Mouse (Mus musculus) intestine, embryonic 15.5 days (tissue): ENCODE data around the gene Frmd4b. TPM values are rescaled to one million over a fixed set of nuclear protein-coding genes. Genes with fewer than 3 reads are reported as not detected.
"Not testable (repeated sequence)": the region's sequence is repeated elsewhere in the genome, so short reads cannot be mapped to it uniquely, and the experiment has no call there.

ENCODE experiments used
- ATAC-seq: fragments of 200-750 bp; cut with Nextera tagmentation; 2 replicates; pipeline ENCODE4 v1.8.0; 2017; ENCODE audit warnings: moderate TSS enrichment, moderate library complexity
- H3K27ac ChIP-seq: fragments of 300-500 bp; sonication (generic); 2 replicates; pipeline ENCODE4 v1.5.1; 2015; ENCODE audit warnings: mild to moderate bottlenecking, inconsistent platforms
- H3K27me3 ChIP-seq: fragments of 300-500 bp; sonication (generic); replicated peaks from 2 replicates; pipeline ENCODE4 v1.6.1; 2015; ENCODE audit warnings: inconsistent platforms
- H3K36me3 ChIP-seq: fragments of 300-500 bp; sonication (generic); 2 replicates; pipeline ENCODE4 v1.6.1; 2015; ENCODE audit warnings: inconsistent platforms
- H3K4me1 ChIP-seq: fragments of 300-500 bp; sonication (generic); replicated peaks from 2 replicates; pipeline ENCODE4 v1.6.1; 2015; ENCODE audit warnings: inconsistent platforms
- H3K4me2 ChIP-seq: fragments of 300-500 bp; sonication (generic); replicated peaks from 2 replicates; pipeline ENCODE4 v1.6.1; 2015; ENCODE audit warnings: mild to moderate bottlenecking, inconsistent platforms
- H3K4me3 ChIP-seq: fragments of 300-500 bp; sonication (generic); replicated peaks from 2 replicates; pipeline ENCODE4 v1.5.1; 2015; ENCODE audit warnings: inconsistent platforms
- H3K9ac ChIP-seq: fragments of 300-500 bp; sonication (generic); 2 replicates; pipeline ENCODE4 v1.6.1; 2015; ENCODE audit warnings: inconsistent platforms
- H3K9me3 ChIP-seq: fragments of 300-500 bp; sonication (generic); 2 replicates; pipeline ENCODE4 v1.6.1; 2016; ENCODE audit warnings: inconsistent platforms
- WGBS: fragments of 180-500 bp; shearing (Covaris S2); methylation state at CpG from one replicate; pipeline ENCODE4 v1.1.7; 2015; 5-methylcytosine and 5-hydroxymethylcytosine counted together
- polyA plus RNA-seq: library from polyadenylated mRNA; unstranded; fragments of >200 nt; fragmentation: Nextera tagmentation; extraction: Ambion mirVana; gene quantifications from 2 replicates; pipeline ENCODE4 v1.2.1, GENCODE M21; 2015

The Frmd4b gene
- polyA plus RNA-seq, 1 experiment from 2014 or later: 11.1 TPM

DNA sequence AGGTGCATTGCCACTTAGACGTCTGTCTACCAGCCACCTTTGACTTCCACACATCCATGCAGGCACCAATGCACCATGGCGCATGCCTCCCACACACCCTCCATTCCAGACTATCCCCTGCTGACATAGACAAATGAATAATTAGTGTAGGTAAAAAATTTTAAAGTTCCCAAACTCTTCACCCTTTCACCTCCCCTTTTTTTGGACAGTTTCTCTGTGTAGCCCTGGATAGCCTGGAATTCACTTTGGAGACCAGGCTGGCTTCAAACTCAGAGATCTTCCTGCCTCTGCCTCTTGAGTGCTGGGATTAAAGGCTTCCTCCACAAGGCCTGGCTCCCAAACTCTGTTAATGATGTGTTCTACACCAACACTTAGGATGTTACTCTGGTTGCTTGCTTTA lies 253.5 kb downstream of the Frmd4b start:
- no peak overlapping the region for H3K27ac ChIP-seq
- ATAC-seq: no peak
- H3K9me3 ChIP-seq: no peaks in the 10 kb centered on the region
- H3K36me3 ChIP-seq: no peaks in the 10 kb centered on the region
- no peak overlapping the region for H3K9ac ChIP-seq
- no peak overlapping the region for H3K4me2 ChIP-seq
- no peaks in the 10 kb centered on the region for H3K4me1 ChIP-seq
- H3K27me3 ChIP-seq: no peaks in the 10 kb centered on the region
- 90% methylated on average over 2 of the region's 2 CpGs for WGBS
- no peak overlapping the region for H3K4me3 ChIP-seq

- ATAC-seq, H3K27me3 ChIP-seq, H3K9me3 ChIP-seq, H3K4me3 ChIP-seq, H3K4me1 ChIP-seq, H3K36me3 ChIP-seq, H3K4me2 ChIP-seq, H3K27ac ChIP-seq, H3K9ac ChIP-seq: not testable (repeated sequence)
- WGBS: 87% methylated on average over 4 of the region's 4 CpGs
Measured at GRCm38 (mm10) chr6:97357606-97358005, 259.7 kb downstream of the Frmd4b start.

DNA sequence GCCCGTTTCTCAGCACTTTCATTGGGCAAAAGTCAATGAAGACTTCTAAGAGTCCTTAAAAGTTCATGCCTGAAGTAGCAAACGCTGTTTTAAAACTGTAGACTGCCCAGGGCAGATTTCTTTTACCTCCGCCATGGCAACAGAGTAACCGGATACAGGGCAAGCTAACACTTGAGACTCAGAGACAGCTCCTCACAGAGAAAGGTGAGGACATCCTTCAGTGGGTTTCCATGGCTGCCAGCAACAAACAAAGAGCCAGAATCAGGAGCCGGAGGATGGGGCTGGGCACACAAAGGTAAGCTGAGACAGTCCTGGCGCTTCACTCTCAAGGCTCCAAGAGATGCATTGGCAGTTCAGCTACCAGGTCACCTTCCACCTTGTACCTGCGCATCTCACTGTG lies 260.7 kb downstream of the Frmd4b start:
- no peaks in the 10 kb centered on the region for H3K9me3 ChIP-seq
- no peak overlapping the region for H3K27ac ChIP-seq
- H3K4me1 ChIP-seq: peaks cover 13% of the 10 kb centered on the region; the same call in 1 of the 2 replicates
- H3K4me3 ChIP-seq: no peak overlapping the region
- no peak for ATAC-seq
- no peaks in the 10 kb centered on the region for H3K36me3 ChIP-seq
- H3K27me3 ChIP-seq: no peaks in the 10 kb centered on the region
- H3K9ac ChIP-seq: no peak overlapping the region
- no peak overlapping the region for H3K4me2 ChIP-seq
- WGBS: 59% methylated on average over 7 of the region's 7 CpGs

DNA sequence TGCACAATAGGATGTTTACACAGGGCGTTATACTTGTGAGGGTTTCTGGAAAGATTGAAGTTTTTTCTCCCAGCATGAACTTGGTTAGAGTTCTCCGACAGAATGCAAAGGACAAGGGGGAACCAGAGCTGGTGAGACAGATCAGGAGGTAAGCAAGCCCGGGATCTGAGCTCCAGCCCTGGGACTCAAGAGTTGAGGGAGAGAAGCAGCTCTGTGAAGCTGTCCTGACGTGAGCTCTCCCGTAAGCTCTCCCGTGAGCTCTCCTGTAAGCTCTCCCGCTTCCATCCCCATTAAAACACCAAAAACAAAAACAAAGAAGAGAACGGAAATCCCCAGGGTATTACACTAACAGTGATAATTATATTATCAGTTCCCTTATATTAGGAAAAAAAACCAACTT lies 262.2 kb downstream of the Frmd4b start:
- H3K4me2 ChIP-seq: peak overlapping the region; percentile 44
- peaks cover 16% of the 10 kb centered on the region; the same call in 1 of the 2 replicates for H3K4me1 ChIP-seq
- WGBS: 18% methylated on average over 8 of the region's 8 CpGs
- no peaks in the 10 kb centered on the region for H3K9me3 ChIP-seq
- H3K27me3 ChIP-seq: no peaks in the 10 kb centered on the region
- ATAC-seq: 0 out of 2 replicates have a peak, but pooled peaks have one; percentile 13
- H3K9ac ChIP-seq: no peak overlapping the region
- H3K4me3 ChIP-seq: no peak overlapping the region
- no peaks in the 10 kb centered on the region for H3K36me3 ChIP-seq
- H3K27ac ChIP-seq: no peak overlapping the region

DNA sequence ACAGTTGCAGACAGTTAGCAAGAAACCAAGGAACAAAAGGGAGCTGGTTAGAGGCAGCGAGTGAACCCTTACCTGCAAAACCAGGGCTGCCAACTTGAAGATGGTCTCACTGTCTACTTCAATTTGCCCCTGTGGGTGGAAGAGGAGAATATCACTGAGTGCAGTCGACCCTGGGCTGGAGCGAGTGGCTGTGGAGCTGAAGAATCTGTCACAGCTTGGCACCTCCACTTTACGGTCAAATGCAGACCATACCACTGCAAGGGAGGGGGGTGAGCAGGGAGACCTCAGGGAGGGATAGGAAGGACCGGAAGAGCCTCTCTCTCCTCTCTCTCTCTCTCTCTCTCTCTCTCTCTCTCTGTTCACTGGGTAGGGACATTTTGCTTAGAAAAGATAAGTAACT lies 263.4 kb downstream of the Frmd4b start:
- peak overlapping the region; percentile 21; the same call in 1 of the 2 replicates for H3K9ac ChIP-seq
- WGBS: 15% methylated on average over 5 of the region's 5 CpGs
- H3K27ac ChIP-seq: peak overlapping the region; percentile 54; the same call in 1 of the 2 replicates
- H3K9me3 ChIP-seq: no peaks in the 10 kb centered on the region
- peak overlapping the region; percentile 44 for H3K4me2 ChIP-seq
- H3K4me3 ChIP-seq: peak overlapping the region; percentile 25
- H3K27me3 ChIP-seq: no peaks in the 10 kb centered on the region
- H3K36me3 ChIP-seq: no peaks in the 10 kb centered on the region
- peak; percentile 76 for ATAC-seq
- H3K4me1 ChIP-seq: peaks cover 23% of the 10 kb centered on the region

GRCm38 (mm10) chr6:97353371-97353770 lies 264.0 kb downstream of the Frmd4b start:
- H3K36me3 ChIP-seq: no peaks in the 10 kb centered on the region
- WGBS: 24% methylated on average over 6 of the region's 6 CpGs
- no peaks in the 10 kb centered on the region for H3K27me3 ChIP-seq
- H3K27ac ChIP-seq: peak overlapping the region; percentile 54; the same call in 1 of the 2 replicates
- no peak overlapping the region for H3K9ac ChIP-seq
- no peaks in the 10 kb centered on the region for H3K9me3 ChIP-seq
- peak overlapping the region; percentile 25 for H3K4me3 ChIP-seq
- H3K4me2 ChIP-seq: peak overlapping the region; percentile 44
- peaks cover 23% of the 10 kb centered on the region for H3K4me1 ChIP-seq
- no peak for ATAC-seq

DNA sequence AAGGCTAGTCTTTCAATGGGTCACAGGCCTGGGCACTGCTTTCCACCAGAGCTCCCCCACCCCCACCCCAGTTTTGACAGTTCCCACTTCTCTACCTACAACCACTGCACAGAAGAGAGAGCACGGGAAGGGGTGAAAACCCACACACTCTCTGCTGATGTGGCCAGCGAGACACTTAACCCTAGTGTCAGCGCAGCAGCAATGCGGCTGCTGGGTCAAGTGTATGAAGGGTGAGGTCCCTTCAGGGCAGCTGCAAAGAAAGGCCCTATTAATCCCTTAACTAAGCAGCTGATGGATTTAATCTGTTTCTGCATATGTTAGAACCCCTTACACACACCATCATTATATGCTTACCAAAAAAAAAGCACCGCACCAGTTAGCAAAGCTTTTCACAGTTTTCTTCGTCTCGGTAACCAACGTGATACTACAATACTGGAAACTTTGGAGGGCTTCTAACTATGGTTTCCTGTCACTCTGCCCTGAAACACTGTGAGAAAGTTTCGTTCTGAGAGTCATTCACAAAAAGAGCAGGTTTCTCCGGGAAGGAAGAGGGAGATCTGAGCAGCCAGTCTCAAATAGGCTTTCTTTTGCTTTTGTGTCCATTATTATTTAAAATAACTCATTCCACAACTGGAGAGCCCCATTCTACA lies 264.7 kb downstream of the Frmd4b start:
- ATAC-seq: no peak
- Histone ChIP-seq H3K36me3 (no peaks in the 10 kb centered on the region), H3K9ac (no peak overlapping the region), H3K27me3 (no peaks in the 10 kb centered on the region), H3K9me3 (no peaks in the 10 kb centered on the region), H3K4me3 (no peak overlapping the region), H3K4me2 (peak overlapping the region; percentile 30), H3K4me1 (peaks cover 23% of the 10 kb centered on the region), H3K27ac (no peak overlapping the region)
- WGBS: 38% methylated on average over 10 of the region's 10 CpGs

GRCm38 (mm10) chr6:97349355-97350138 lies 267.8 kb downstream of the Frmd4b start:
- H3K27ac ChIP-seq: no peak overlapping the region
- 27% methylated on average over 8 of the region's 8 CpGs for WGBS
- H3K9me3 ChIP-seq: no peaks in the 10 kb centered on the region
- ATAC-seq: no peak
- H3K9ac ChIP-seq: no peak overlapping the region
- H3K27me3 ChIP-seq: no peaks in the 10 kb centered on the region
- H3K4me3 ChIP-seq: no peak overlapping the region
- H3K4me1 ChIP-seq: peaks cover 20% of the 10 kb centered on the region
- H3K4me2 ChIP-seq: no peak overlapping the region
- no peaks in the 10 kb centered on the region for H3K36me3 ChIP-seq

- Histone ChIP-seq H3K27ac (peak overlapping the region; percentile 72), H3K4me3 (no peak overlapping the region), H3K36me3 (no peaks in the 10 kb centered on the region), H3K9ac (no peak overlapping the region), H3K27me3 (no peaks in the 10 kb centered on the region), H3K9me3 (no peaks in the 10 kb centered on the region), H3K4me1 (peaks cover 15% of the 10 kb centered on the region), H3K4me2 (no peak overlapping the region)
- WGBS: 65% methylated on average over 1 of the region's 1 CpGs
- peak; percentile 80 for ATAC-seq
Measured at GRCm38 (mm10) chr6:97346932-97347331, 270.4 kb downstream of the Frmd4b start.

DNA sequence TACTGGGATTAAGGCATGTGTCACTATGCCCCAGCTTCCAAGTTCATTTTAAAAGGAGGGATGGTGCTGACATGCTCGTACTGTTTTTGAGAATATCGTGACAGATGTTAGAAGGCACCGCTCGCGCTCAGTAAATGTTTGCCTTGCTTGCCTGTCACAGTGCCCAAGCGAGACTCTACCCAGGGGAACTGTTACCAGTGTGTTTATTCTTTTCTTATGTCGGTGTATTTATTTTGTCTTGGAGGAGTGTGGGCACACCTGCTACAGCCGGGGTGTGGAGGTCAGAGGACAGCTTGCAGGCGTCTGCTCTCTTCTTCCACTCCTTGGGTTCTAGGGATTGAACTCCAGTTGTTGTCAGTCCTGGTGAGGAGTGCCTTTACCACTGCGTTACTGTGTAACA lies 270.8 kb downstream of the Frmd4b start:
- peak; percentile 39 for ATAC-seq
- 40% methylated on average over 10 of the region's 10 CpGs for WGBS
- peaks cover 12% of the 10 kb centered on the region; the same call in 1 of the 2 replicates for H3K4me1 ChIP-seq
- H3K9me3 ChIP-seq: no peaks in the 10 kb centered on the region
- no peak overlapping the region for H3K4me2 ChIP-seq
- H3K27ac ChIP-seq: peak overlapping the region; percentile 72
- no peaks in the 10 kb centered on the region for H3K36me3 ChIP-seq
- H3K27me3 ChIP-seq: no peaks in the 10 kb centered on the region
- no peak overlapping the region for H3K9ac ChIP-seq
- no peak overlapping the region for H3K4me3 ChIP-seq

GRCm38 (mm10) chr6:97345921-97346320 lies 271.4 kb downstream of the Frmd4b start:
- no peaks in the 10 kb centered on the region for H3K9me3 ChIP-seq
- H3K27me3 ChIP-seq: no peaks in the 10 kb centered on the region
- WGBS: 90% methylated on average over 2 of the region's 2 CpGs
- H3K4me1 ChIP-seq: peaks cover 10% of the 10 kb centered on the region; the same call in 1 of the 2 replicates
- H3K27ac ChIP-seq: no peak overlapping the region
- ATAC-seq: no peak
- H3K4me2 ChIP-seq: no peak overlapping the region
- H3K36me3 ChIP-seq: no peaks in the 10 kb centered on the region
- H3K4me3 ChIP-seq: no peak overlapping the region
- no peak overlapping the region for H3K9ac ChIP-seq

DNA sequence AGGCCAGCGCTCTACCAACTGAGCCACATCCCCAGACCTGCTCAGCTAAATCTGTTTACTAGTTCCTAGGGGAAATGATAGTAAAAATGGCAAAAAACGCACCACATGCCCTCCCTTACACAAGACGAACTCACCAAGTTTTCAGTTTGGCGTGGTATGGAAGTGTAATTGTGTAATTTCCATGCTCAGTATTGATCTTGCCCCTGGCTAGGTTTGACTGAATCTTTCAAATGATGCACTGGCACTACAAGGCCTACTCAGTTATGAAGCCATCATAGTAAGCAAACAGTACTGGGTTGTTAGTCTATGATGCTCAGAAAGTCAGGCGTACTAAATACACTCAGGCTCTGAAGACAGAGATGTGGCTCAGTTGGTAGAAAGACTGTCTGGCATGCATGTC lies 275.2 kb downstream of the Frmd4b start:
- Histone ChIP-seq H3K27me3 (no peaks in the 10 kb centered on the region), H3K9me3 (no peaks in the 10 kb centered on the region), H3K4me1 (0 out of 2 replicates have a peak, but pooled peaks cover 8% of the 10 kb centered on the region), H3K4me3 (no peak overlapping the region), H3K9ac (no peak overlapping the region), H3K4me2 (no peak overlapping the region; the same call in 1 of the 2 replicates), H3K36me3 (no peaks in the 10 kb centered on the region), H3K27ac (peak overlapping the region; percentile 72)
- 81% methylated on average over 5 of the region's 5 CpGs for WGBS
- no peak for ATAC-seq
